Mouse (Mus musculus) T-helper 2 cell (primary cell): ENCODE measurements at regions not wholly inside any gene's neighbourhood (a gene's known extent, or its start where the extent isn't known, plus 50 kb on each side); places are given as distances from the start of the nearest gene placed in this dataset.

ENCODE experiments used
- in situ Hi-C: fragments of 300-600 bp; cut with MboI, MseI; formaldehyde crosslinking; loops from one replicate; pipeline ENCODE4 v1.15.1; 2025; ENCODE audit warnings: high pct_unique_total_duplicates

GRCm38 (mm10) chr11:19592506-19593355, 331.4 kb upstream of the Spred2 start:
- in situ Hi-C loops: no loop called here

- in situ Hi-C loops: no loop called here
These were observed 329.1 kb upstream of the Spred2 start for GRCm38 (mm10) chr11:19595107-19595506.

GRCm38 (mm10) chr11:19596336-19596735, 327.8 kb upstream of the Spred2 start:
- in situ Hi-C loops: no loop called here

- in situ Hi-C loops: no loop called here
These were observed 324.7 kb upstream of the Spred2 start for GRCm38 (mm10) chr11:19599433-19599832.

- in situ Hi-C loops: no loop called here
These were observed 322.8 kb upstream of the Spred2 start for GRCm38 (mm10) chr11:19601216-19601938.

GRCm38 (mm10) chr11:19602496-19602895, 321.7 kb upstream of the Spred2 start:
- in situ Hi-C loops: no loop called here

GRCm38 (mm10) chr11:19605602-19606001, 318.6 kb upstream of the Spred2 start:
- in situ Hi-C loops: no loop called here

GRCm38 (mm10) chr11:19606943-19607342, 317.2 kb upstream of the Spred2 start:
- in situ Hi-C loops: no loop called here

- in situ Hi-C loops: no loop called here
These were observed 316.2 kb upstream of the Spred2 start for GRCm38 (mm10) chr11:19607941-19608340.

- in situ Hi-C loops: no loop called here
These were observed 315.7 kb upstream of the Spred2 start for GRCm38 (mm10) chr11:19608523-19608922.

GRCm38 (mm10) chr11:19610559-19610958, 313.6 kb upstream of the Spred2 start:
- in situ Hi-C loops: no loop called here

- in situ Hi-C loops: no loop called here
These were observed 313.0 kb upstream of the Spred2 start for GRCm38 (mm10) chr11:19611217-19611616.

- in situ Hi-C loops: no loop called here
These were observed 307.7 kb upstream of the Spred2 start for GRCm38 (mm10) chr11:19616520-19616919.

- in situ Hi-C loops: no loop called here
These were observed 304.7 kb upstream of the Spred2 start for GRCm38 (mm10) chr11:19619494-19619893.

- in situ Hi-C loops: loop anchor here (10.0 kb wide), 1 partner anchor 1266 kb away; no protein-coding TSS in a partner anchor
These were observed 293.0 kb upstream of the Spred2 start for GRCm38 (mm10) chr11:19631055-19631695.

- in situ Hi-C loops: loop anchor here (10.0 kb wide), 1 partner anchor 1268 kb away; no protein-coding TSS in a partner anchor
These were observed 291.7 kb upstream of the Spred2 start for GRCm38 (mm10) chr11:19632477-19632876.

- in situ Hi-C loops: loop anchor here (10.0 kb wide), 1 partner anchor 1269 kb away; no protein-coding TSS in a partner anchor
These were observed 290.6 kb upstream of the Spred2 start for GRCm38 (mm10) chr11:19633621-19634020.

- in situ Hi-C loops: no loop called here
These were observed 283.0 kb upstream of the Spred2 start for GRCm38 (mm10) chr11:19641153-19641552.

- in situ Hi-C loops: no loop called here
These were observed 279.9 kb upstream of the Spred2 start for GRCm38 (mm10) chr11:19644116-19644795.

- in situ Hi-C loops: no loop called here
These were observed 279.1 kb upstream of the Spred2 start for GRCm38 (mm10) chr11:19645106-19645505.

- in situ Hi-C loops: no loop called here
These were observed 272.7 kb upstream of the Spred2 start for GRCm38 (mm10) chr11:19651522-19651921.

- in situ Hi-C loops: no loop called here
These were observed 272.2 kb upstream of the Spred2 start for GRCm38 (mm10) chr11:19651929-19652328.
